Mouse (Mus musculus): Measurements from ENCODE around the gene Klf6. TPM values are rescaled to one million over a fixed set of nuclear protein-coding genes. Genes with fewer than 3 reads are reported as not detected.

Gene Klf6
- polyA plus RNA-seq, 1 experiment from 2014 or later = 59.0 TPM

DNA sequence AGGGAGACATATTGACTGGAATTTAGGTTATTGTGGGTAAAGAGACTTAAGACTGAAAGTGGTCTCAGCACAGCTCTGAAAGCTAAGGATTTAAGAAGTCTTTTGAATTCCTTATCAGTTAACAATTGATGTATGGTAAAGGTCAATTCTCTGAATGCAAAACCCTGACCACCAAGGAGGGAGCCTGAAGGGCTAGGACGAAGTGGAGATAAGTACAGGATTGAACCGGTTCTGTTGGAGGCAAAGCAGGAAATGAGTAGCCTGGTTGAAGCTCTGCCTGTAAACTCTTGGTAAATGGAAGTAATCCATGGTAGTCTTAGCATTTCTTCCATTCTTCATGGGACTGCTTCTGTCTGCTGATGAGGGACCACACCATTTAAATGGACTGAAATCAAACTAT is 17.5 kb upstream of the Klf6 start:
- no peak overlapping the region for H3K4me3 ChIP-seq
- no peaks in the 10 kb centered on the region for H3K36me3 ChIP-seq
- H3K9me3 ChIP-seq = no peaks in the 10 kb centered on the region
- 0 out of 2 replicates have a peak, but pooled peaks cover 5% of the 10 kb centered on the region for H3K4me1 ChIP-seq (replicated peaks)
- no peak overlapping the region for H3K27ac ChIP-seq
- WGBS = 65% methylated on average over 2 of the region's 2 CpGs
- no peak for DNase-seq (ENCODE audit: low spot score)
- no peaks in the 10 kb centered on the region for H3K27me3 ChIP-seq (ENCODE audit: insufficient read depth, poor library complexity, severe bottlenecking)

DNA sequence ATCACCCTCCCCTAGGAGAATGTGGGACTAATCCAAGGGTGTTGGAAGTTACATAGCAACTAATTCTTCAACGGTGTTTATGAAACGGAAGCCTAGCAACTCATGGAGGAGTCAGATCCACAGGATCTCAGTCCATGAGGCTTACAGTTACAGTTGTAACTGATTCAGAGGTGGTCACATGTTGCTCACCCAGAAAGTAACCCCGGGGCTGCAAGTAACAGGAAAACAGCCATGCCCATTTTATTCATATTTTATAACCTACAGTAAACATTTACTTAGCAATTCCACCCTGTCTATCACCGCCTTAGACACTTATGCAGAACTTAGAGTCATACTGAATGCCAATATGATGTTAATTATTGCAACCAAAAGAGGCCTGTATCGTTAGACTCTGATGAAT is 16.9 kb upstream of the Klf6 start:
- no peak overlapping the region for H3K4me3 ChIP-seq
- no peaks in the 10 kb centered on the region for H3K36me3 ChIP-seq
- WGBS = 91% methylated on average over 5 of the region's 5 CpGs
- H3K9me3 ChIP-seq = no peaks in the 10 kb centered on the region
- no peak for DNase-seq (ENCODE audit: low spot score)
- H3K4me1 ChIP-seq (replicated peaks) = 0 out of 2 replicates have a peak, but pooled peaks cover 5% of the 10 kb centered on the region
- no peak overlapping the region for H3K27ac ChIP-seq
- no peaks in the 10 kb centered on the region for H3K27me3 ChIP-seq (ENCODE audit: insufficient read depth, poor library complexity, severe bottlenecking)

DNA sequence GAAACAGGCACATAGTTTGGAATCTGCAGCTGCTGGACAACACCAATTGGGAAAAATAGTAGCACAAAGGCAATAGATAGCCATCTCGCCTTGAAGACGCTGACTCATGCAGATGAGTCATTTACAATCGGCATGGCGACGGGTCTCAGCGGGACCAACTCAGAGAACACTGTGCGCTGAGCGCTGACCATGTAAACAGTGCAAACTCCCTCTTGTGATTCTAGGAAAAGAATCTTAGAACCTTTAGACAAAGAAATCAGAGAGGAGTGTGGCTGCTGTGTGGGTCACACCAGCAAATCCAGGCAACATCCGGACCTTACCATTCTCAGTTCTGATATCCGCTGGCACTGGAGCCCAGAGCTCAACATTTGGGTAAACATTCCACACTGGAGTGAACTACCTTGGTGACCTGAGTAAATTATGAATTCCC is 16.1 kb upstream of the Klf6 start:
- no peaks in the 10 kb centered on the region for H3K27me3 ChIP-seq (ENCODE audit: insufficient read depth, poor library complexity, severe bottlenecking)
- no peak for DNase-seq (ENCODE audit: low spot score)
- no peak overlapping the region for H3K27ac ChIP-seq
- H3K9me3 ChIP-seq = no peaks in the 10 kb centered on the region
- WGBS = 54% methylated on average over 10 of the region's 10 CpGs
- no peak overlapping the region for H3K4me3 ChIP-seq
- H3K36me3 ChIP-seq = no peaks in the 10 kb centered on the region
- H3K4me1 ChIP-seq (replicated peaks) = 0 out of 2 replicates have a peak, but pooled peaks cover 5% of the 10 kb centered on the region

DNA sequence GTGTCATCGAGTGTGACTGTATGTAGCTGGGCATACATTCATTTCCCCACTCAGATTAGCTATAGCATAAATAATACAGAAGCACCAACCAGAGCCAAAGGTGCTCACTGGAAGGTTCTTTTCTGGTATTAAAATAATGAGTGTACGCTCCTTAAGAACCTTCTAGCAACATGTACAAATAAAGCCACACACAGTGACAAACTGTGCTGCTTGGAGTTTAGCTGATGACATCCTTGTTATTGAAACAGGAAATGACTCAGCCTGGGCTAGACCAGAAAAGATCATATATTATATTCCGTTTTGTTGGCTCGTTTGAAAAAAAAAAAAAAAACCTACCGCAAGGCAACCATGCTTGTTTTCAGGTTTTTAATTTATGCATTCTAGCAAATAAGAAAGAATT is 15.7 kb upstream of the Klf6 start:
- H3K4me3 ChIP-seq = no peak overlapping the region
- no peak for DNase-seq (ENCODE audit: low spot score)
- no peaks in the 10 kb centered on the region for H3K27me3 ChIP-seq (ENCODE audit: insufficient read depth, poor library complexity, severe bottlenecking)
- no peaks in the 10 kb centered on the region for H3K9me3 ChIP-seq
- no peaks in the 10 kb centered on the region for H3K36me3 ChIP-seq
- WGBS = 90% methylated on average over 5 of the region's 5 CpGs
- 0 out of 2 replicates have a peak, but pooled peaks cover 5% of the 10 kb centered on the region for H3K4me1 ChIP-seq (replicated peaks)
- H3K27ac ChIP-seq = no peak overlapping the region

DNA sequence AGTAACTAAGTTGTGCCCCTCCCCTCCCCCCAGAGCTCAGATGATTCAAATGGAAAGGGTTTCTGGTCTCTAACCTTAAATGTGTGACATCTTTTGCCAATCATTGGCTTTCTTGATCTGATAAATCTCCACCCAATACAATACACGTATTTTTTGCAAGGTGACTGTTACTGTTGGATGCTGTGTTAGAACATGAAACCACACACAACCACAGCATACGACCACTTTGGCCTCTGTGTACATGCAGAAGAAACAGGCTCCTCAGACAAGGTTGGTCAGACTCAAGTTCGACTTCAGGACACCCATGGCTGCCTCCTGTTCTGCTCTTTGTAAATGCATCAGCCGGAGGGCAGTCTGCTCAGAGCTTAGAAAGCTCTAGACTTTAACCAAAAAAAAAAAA is 14.4 kb upstream of the Klf6 start:
- DNase-seq (ENCODE audit: low spot score) = no peak
- H3K27me3 ChIP-seq (ENCODE audit: insufficient read depth, poor library complexity, severe bottlenecking) = no peaks in the 10 kb centered on the region
- H3K4me3 ChIP-seq = no peak overlapping the region
- H3K27ac ChIP-seq = no peak overlapping the region
- 83% methylated on average over 4 of the region's 4 CpGs for WGBS
- no peaks in the 10 kb centered on the region for H3K36me3 ChIP-seq
- H3K9me3 ChIP-seq = no peaks in the 10 kb centered on the region
- 0 out of 2 replicates have a peak, but pooled peaks cover 5% of the 10 kb centered on the region for H3K4me1 ChIP-seq (replicated peaks)

DNA sequence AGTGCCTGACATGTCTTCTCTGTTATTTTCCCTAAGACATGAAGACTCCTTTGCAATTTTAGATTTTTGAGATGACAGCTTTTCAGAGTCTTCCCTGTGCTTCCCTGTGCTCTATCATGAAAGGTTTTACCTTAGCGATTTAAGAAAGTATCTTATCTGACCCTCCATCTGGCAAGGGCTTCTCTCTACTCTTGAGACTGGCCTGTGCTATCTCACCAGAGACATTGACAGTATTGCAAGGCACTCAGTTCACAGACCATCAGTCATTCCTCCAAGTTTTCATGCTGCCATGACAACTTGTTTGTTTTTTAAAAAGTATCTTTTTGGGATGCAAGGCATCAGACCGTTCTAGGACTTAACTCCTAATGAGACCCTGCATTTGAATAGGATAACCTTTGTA is 13.5 kb upstream of the Klf6 start:
- Histone ChIP-seq H3K9me3 (no peaks in the 10 kb centered on the region), H3K4me3 (no peak overlapping the region), H3K27ac (no peak overlapping the region), H3K27me3 (ENCODE audit: insufficient read depth, poor library complexity, severe bottlenecking) (no peaks in the 10 kb centered on the region), H3K4me1 (replicated peaks) (0 out of 2 replicates have a peak, but pooled peaks cover 5% of the 10 kb centered on the region), H3K36me3 (no peaks in the 10 kb centered on the region)
- 82% methylated on average over 2 of the region's 2 CpGs for WGBS
- no peak for DNase-seq (ENCODE audit: low spot score)

DNA sequence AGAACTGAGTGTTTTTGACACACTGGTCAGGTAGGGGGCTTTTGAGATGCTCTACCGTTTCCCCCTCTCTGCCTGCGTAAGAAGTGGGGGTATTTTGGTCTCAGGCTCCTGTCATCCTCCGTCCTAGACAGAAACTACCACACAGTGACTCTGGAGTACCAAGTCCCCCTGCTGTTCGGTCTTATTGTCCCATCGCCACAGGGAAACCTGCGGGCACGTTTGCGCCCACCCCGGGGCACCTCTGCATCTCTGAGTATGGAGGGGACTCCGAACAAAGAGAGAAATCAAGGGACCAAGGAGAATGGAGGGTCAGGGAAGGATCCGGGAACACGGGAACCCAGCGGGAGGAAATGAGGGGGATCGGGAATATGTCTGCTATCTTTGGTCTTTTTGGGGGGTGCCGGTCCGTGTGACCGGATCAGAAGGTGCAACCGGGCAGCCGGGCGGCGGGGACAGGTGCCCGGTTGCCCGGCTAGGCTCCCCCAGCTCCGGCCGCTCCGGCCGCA is 578 bp upstream of the Klf6 start:
- H3K27me3 ChIP-seq (ENCODE audit: insufficient read depth, poor library complexity, severe bottlenecking) = no peaks in the 10 kb centered on the region
- H3K36me3 ChIP-seq = peaks cover 12% of the 10 kb centered on the region
- WGBS = under 1% methylated on average over 27 of the region's 27 CpGs
- peak overlapping the region; percentile 71 for H3K4me3 ChIP-seq
- H3K4me1 ChIP-seq (replicated peaks) = peaks cover 27% of the 10 kb centered on the region
- no peak for DNase-seq (ENCODE audit: low spot score)
- no peaks in the 10 kb centered on the region for H3K9me3 ChIP-seq
- H3K27ac ChIP-seq = peak overlapping the region; percentile 97

DNA sequence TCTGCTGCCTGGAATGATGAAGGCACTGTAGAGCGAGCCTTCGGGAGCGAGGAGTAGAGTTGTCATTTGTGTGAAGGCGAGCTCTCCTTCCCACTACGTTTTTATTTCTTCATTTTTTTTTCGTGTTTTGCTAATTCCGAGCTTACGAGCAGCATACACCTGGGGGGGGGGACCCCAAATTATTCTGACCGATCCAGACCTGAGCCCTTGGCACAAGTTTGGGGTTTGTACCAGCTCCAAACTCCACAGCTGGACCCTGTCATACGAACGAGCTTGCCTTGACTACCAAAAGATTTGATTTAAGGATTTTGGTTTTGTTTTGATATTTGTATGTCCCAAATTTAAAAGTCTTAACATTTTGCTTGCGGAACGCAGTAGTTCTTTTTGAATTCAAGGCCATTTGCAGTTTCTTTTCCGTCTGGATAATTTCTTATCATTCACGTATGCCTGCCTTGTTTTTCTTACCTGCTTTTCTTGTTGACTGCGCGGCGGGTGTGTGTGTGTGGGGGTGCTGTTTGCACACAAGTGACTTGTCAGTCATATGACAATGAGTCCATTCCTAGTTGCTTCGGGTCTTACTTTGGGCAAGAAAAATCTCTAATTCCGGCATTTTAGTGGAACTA is 832 bp downstream of the Klf6 start:
- peak overlapping the region; percentile 97 for H3K27ac ChIP-seq
- peak overlapping the region; percentile 71 for H3K4me3 ChIP-seq
- no peaks in the 10 kb centered on the region for H3K27me3 ChIP-seq (ENCODE audit: insufficient read depth, poor library complexity, severe bottlenecking)
- peak; percentile 43 for DNase-seq (ENCODE audit: low spot score)
- H3K36me3 ChIP-seq = peaks cover 26% of the 10 kb centered on the region
- H3K9me3 ChIP-seq = no peaks in the 10 kb centered on the region
- H3K4me1 ChIP-seq (replicated peaks) = peaks cover 28% of the 10 kb centered on the region
- WGBS = under 1% methylated on average over 20 of the region's 20 CpGs

DNA sequence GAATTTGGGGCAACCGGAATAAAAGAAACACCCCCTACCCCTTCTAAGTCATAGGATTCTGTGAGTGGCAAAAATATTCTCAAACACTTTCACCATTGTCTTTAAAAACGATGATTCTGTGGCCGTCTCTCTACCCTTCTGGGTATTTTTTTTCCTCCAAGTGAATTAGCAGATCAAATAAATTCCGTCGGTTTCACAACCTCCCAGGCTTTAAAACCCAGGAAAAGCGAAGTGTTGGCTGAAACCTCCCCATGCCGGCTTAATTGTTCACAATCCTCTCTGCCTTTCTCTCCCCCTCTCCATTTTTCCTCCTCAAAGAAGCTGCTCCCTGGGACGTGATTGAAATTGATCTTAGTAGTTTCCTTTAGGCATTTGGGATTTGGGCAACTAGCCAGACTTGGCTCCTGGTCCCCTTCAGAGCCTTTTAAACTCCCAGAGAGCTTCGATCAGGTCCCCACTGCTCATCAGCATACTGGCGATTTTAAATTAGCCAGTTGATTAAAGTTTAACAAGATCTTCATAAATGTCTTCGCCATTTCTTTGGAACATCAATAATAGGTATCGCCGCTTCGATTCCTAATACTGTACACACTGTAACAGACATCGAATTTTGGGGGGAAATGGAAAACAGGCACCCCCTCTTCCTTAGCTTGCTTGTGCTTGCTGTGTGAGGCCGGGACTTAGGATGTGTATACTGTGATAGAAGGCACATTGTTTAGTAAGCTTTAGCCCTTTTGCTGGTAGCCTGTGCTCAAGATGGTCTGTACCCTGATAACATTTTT is 1.5 kb downstream of the Klf6 start:
- no peaks in the 10 kb centered on the region for H3K27me3 ChIP-seq (ENCODE audit: insufficient read depth, poor library complexity, severe bottlenecking)
- peaks cover 33% of the 10 kb centered on the region for H3K36me3 ChIP-seq
- H3K4me1 ChIP-seq (replicated peaks) = peaks cover 31% of the 10 kb centered on the region
- H3K9me3 ChIP-seq = no peaks in the 10 kb centered on the region
- no peak for DNase-seq (ENCODE audit: low spot score)
- 7% methylated on average over 16 of the region's 16 CpGs for WGBS
- H3K27ac ChIP-seq = peak overlapping the region; percentile 97
- H3K4me3 ChIP-seq = peak overlapping the region; percentile 71

DNA sequence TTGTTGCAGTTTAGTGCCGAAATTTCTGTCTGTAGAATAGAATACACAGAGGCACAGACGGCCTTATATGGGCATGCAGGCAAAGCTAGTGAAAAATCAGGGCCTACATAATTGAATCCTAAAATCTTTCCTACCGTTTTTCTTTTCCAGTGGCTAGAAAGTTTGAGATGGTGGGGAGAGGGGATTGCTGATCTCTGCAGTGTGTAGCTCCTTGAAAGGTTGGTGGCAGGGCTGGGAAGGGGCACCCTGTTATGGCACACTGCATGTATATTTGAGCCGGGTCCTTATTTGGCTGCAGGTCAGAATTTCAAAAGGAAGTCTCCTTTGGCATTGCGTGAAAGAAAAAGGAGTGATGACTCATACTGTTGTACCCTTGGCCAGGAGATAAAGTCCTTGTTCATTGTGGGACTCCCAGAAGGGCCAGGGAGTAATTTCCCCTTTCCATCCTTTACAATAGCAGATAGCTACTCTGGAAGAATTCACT is 2.2 kb downstream of the Klf6 start:
- peak overlapping the region; percentile 97 for H3K27ac ChIP-seq
- peak overlapping the region; percentile 71 for H3K4me3 ChIP-seq
- no peaks in the 10 kb centered on the region for H3K27me3 ChIP-seq (ENCODE audit: insufficient read depth, poor library complexity, severe bottlenecking)
- peak; percentile 31 for DNase-seq (ENCODE audit: low spot score)
- no peaks in the 10 kb centered on the region for H3K9me3 ChIP-seq
- H3K4me1 ChIP-seq (replicated peaks) = peaks cover 31% of the 10 kb centered on the region
- H3K36me3 ChIP-seq = peaks cover 39% of the 10 kb centered on the region
- whole genome bisulfite sequencing = 5% methylated on average over 5 of the region's 5 CpGs

DNA sequence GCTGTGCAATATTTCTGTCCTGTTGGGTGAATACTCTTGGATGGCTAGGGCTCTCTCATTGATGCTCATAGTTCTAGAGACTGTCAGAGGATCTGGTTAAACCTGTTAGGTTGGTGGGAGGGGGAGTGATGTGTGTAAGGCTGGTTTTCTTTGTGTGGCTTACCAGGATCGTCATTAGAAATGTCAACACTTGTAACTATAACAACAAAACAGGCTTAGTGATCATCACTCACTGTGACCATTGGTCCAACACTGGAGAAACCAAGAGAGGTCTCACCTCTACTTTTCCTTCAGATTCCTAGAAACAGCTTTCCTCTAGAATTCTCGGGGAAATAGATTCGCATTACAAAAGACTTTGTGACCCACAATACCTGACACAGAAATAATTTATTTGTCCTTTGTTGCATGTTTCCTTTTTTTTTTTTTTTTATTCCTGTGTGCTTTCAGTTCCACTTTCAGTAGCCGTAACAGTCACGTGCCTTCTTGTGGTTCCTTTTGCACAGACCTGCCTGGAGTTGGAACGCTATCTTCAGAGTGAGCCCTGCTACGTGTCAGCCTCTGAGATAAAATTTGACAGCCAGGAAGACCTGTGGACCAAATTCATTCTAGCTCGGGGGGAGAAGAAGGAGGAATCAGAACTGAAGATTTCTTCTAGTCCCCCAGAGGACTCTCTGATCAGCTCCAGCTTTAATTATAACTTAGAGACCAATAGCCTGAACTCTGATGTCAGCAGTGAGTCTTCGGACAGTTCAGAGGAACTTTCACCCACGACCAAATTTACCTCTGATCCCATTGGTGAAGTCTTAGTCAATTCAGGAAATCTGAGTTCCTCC is 3.2 kb downstream of the Klf6 start:
- DNase-seq (ENCODE audit: low spot score) = no peak
- H3K27me3 ChIP-seq (ENCODE audit: insufficient read depth, poor library complexity, severe bottlenecking) = no peaks in the 10 kb centered on the region
- peaks cover 43% of the 10 kb centered on the region for H3K36me3 ChIP-seq
- H3K4me3 ChIP-seq = peak overlapping the region; percentile 45
- peak overlapping the region; percentile 76 for H3K27ac ChIP-seq
- WGBS = 70% methylated on average over 10 of the region's 10 CpGs
- H3K9me3 ChIP-seq = no peaks in the 10 kb centered on the region
- H3K4me1 ChIP-seq (replicated peaks) = peaks cover 36% of the 10 kb centered on the region

DNA sequence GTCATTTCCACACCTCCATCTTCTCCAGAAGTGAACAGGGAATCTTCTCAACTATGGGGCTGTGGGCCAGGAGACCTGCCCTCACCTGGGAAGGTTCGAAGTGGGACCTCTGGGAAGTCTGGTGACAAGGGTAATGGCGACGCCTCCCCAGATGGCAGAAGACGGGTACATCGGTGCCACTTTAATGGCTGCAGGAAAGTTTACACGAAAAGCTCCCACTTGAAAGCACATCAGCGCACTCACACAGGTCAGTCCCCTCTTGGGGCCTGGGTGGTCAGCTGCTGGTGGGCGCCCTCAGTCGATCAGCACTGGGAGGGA is 3.8 kb downstream of the Klf6 start:
- Histone ChIP-seq H3K4me1 (replicated peaks) (peaks cover 42% of the 10 kb centered on the region), H3K27ac (no peak overlapping the region), H3K4me3 (no peak overlapping the region; the same call in 1 of the 2 replicates), H3K27me3 (ENCODE audit: insufficient read depth, poor library complexity, severe bottlenecking) (no peaks in the 10 kb centered on the region), H3K9me3 (no peaks in the 10 kb centered on the region), H3K36me3 (peaks cover 43% of the 10 kb centered on the region)
- no peak for DNase-seq (ENCODE audit: low spot score)
- WGBS = 95% methylated on average over 9 of the region's 9 CpGs
